Mouse (Mus musculus) myocyte (in vitro differentiated cells): ENCODE measurements around the gene Adamts14. TPM values are rescaled to one million over a fixed set of nuclear protein-coding genes. Genes with fewer than 3 reads are reported as not detected.

Source experiments
- H3K27me3 ChIP-seq: one replicate; pipeline ENCODE4 v1.6.1; 2011; ENCODE audit not compliant: control insufficient read depth, insufficient read depth, insufficient read length
- H3K36me3 ChIP-seq: one replicate; pipeline ENCODE4 v1.6.1; 2011; ENCODE audit not compliant: control insufficient read depth, insufficient read depth
- H3K4me2 ChIP-seq: one replicate; pipeline ENCODE4 v1.6.1; 2011; ENCODE audit warnings: low read depth, control low read depth
- H3K4me3 ChIP-seq: one replicate; pipeline ENCODE4 v1.5.1; 2011; ENCODE audit warnings: mild to moderate bottlenecking, control low read depth, moderate library complexity
- H3K79me2 ChIP-seq: one replicate; pipeline ENCODE4 v1.6.1; 2011; ENCODE audit not compliant: control insufficient read depth, insufficient read depth
- H3ac ChIP-seq: one replicate; pipeline ENCODE4 v1.6.1; 2011; ENCODE audit not compliant: control insufficient read depth, insufficient read length
- CEBPB ChIP-seq: IDR thresholded peaks from 2 replicates; pipeline ENCODE4 v1.6.1; 2011; ENCODE audit warnings: mild to moderate bottlenecking, moderate library complexity; ENCODE audit not compliant: poor library complexity, insufficient read depth, severe bottlenecking
- E2F4 ChIP-seq: IDR thresholded peaks from one replicate; pipeline ENCODE4 v1.6.1; 2011; ENCODE audit warnings: mild to moderate bottlenecking, control low read depth, moderate library complexity; ENCODE audit not compliant: insufficient read depth
- MAX ChIP-seq: IDR thresholded peaks from one replicate; pipeline ENCODE4 v1.6.1; 2011; ENCODE audit warnings: low read depth, mild to moderate bottlenecking, control low read depth
- MYOD1 ChIP-seq, 3 experiments: IDR thresholded peaks; one replicate each; pipeline ENCODE4 v1.6.1; 2011; ENCODE audit warnings: control low read depth in 2 of 3, low read depth in 2 of 3, mild to moderate bottlenecking in 2 of 3, moderate library complexity in 1 of 3; ENCODE audit not compliant: insufficient read length in 2 of 3, control insufficient read depth in 1 of 3
- MYOG ChIP-seq, 3 experiments: IDR thresholded peaks; one replicate each; pipeline ENCODE4 v1.6.1; 2011; ENCODE audit warnings: control low read depth in 2 of 3, low read depth in 2 of 3, mild to moderate bottlenecking in 2 of 3; ENCODE audit not compliant: insufficient read length in 2 of 3, control insufficient read depth in 1 of 3, insufficient read depth in 1 of 3
- POLR2A ChIP-seq: IDR thresholded peaks from one replicate; pipeline ENCODE4 v1.6.1; 2011; ENCODE audit warnings: low read depth, mild to moderate bottlenecking, control low read depth, moderate library complexity; ENCODE audit not compliant: insufficient read length
- POLR2AphosphoS2 ChIP-seq: IDR thresholded peaks from one replicate; pipeline ENCODE4 v1.6.1; 2011; ENCODE audit warnings: low read depth, control low read depth; ENCODE audit not compliant: insufficient read length
- REST ChIP-seq: IDR thresholded peaks from one replicate; pipeline ENCODE4 v1.6.1; 2011; ENCODE audit warnings: mild to moderate bottlenecking, control low read depth, moderate library complexity; ENCODE audit not compliant: insufficient read depth, insufficient read length
- SRF ChIP-seq: IDR thresholded peaks from one replicate; pipeline ENCODE4 v1.6.1; 2011; ENCODE audit warnings: low read depth; ENCODE audit not compliant: control insufficient read depth, insufficient read length
- TCF12 ChIP-seq: IDR thresholded peaks from one replicate; pipeline ENCODE4 v1.6.1; 2011; ENCODE audit warnings: mild to moderate bottlenecking, control low read depth; ENCODE audit not compliant: poor library complexity, insufficient read depth, severe bottlenecking
- TCF3 ChIP-seq: IDR thresholded peaks from one replicate; pipeline ENCODE4 v1.6.1; 2011; ENCODE audit warnings: low read depth, control low read depth; ENCODE audit not compliant: insufficient read length
- USF1 ChIP-seq: IDR thresholded peaks from one replicate; pipeline ENCODE4 v1.6.1; 2011; ENCODE audit warnings: low read depth, mild to moderate bottlenecking, control low read depth, moderate library complexity
- polyA plus RNA-seq: library from polyadenylated mRNA; unstranded; fragments of >200 nt; fragmentation: generic; extraction: Trizol; gene quantifications from one replicate; pipeline ENCODE4 v1.2.1, GENCODE M21; 2012; ENCODE audit warnings: missing spikeins

Adamts14 gene
- polyA plus RNA-seq, 1 experiment = 31.0 TPM

DNA sequence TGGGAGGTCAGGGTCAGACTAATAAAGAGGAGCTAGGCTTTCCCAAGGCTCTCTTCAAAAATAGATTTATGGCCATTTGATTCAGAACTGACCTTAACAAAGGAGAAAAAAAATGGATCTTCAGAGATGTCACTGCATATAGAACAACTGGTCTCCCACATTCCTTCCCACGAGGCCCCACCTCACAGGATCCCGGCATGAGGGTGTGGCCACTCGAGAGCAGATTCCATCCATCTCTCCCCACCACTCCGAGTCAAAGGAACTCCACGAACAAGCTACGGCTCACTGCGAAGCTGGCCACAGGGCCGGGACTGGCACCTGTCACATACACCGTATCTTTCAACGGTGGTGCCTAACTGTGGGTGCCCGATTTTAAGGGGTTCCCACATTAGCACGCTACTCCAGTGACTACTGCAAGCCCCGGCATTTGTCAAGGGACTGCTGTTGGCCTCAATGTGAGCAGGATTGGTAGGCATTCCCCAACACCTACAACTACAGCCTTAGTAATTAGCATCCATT lies 24.6 kb downstream of the Adamts14 start:
- no peak overlapping the region for H3K4me2 ChIP-seq
- no peaks in the 10 kb centered on the region for H3K27me3 ChIP-seq
- TF ChIP-seq MYOG (IDR thresholded peaks at IDR 0.05; ENCODE audit: control insufficient read depth in 1 of 3, insufficient read depth in 1 of 3, insufficient read length in 2 of 3, low read depth in 2 of 3) (peak in 1 of 3 experiments; percentile 83), SRF (no peak), CEBPB (no peak), TCF3 (no peak), MYOD1 (IDR thresholded peaks at IDR 0.05; ENCODE audit: control insufficient read depth in 1 of 3, insufficient read length in 2 of 3, low read depth in 2 of 3) (peak in 2 of 3 experiments; percentile 9 to 87)
- no peak overlapping the region for H3ac ChIP-seq
- peaks cover 8% of the 10 kb centered on the region for H3K36me3 ChIP-seq
- H3K79me2 ChIP-seq = no peaks in the 10 kb centered on the region
- H3K4me3 ChIP-seq = no peak overlapping the region

DNA sequence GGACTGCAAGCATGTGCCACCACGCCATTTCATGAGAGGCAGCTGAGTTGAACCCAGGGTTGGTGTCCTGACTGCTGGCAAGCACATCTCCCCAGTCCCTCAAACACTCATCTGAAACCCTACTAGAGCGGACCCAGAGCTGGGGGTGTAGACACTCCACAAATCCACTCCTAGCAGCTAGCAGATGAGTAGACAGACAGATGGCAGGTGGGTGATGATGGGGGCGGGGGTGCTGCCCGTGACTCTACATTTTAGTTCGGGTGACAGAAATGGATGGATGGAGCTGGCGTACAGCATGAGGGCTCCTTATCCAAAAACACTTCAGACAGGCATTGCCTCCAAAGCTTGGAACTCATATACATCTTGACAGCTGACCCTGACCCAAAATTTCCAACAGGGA lies 26.9 kb downstream of the Adamts14 start:
- H3K79me2 ChIP-seq = no peaks in the 10 kb centered on the region
- peaks cover 4% of the 10 kb centered on the region for H3K36me3 ChIP-seq
- H3K4me2 ChIP-seq = no peak overlapping the region
- H3K4me3 ChIP-seq = no peak overlapping the region
- TF ChIP-seq SRF (no peak), MYOD1 (IDR thresholded peaks at IDR 0.05; ENCODE audit: control insufficient read depth in 1 of 3, insufficient read length in 2 of 3, low read depth in 2 of 3) (peak in 1 of 3 experiments; percentile 78), CEBPB (no peak)
- H3ac ChIP-seq = no peak overlapping the region
- H3K27me3 ChIP-seq = no peaks in the 10 kb centered on the region

DNA sequence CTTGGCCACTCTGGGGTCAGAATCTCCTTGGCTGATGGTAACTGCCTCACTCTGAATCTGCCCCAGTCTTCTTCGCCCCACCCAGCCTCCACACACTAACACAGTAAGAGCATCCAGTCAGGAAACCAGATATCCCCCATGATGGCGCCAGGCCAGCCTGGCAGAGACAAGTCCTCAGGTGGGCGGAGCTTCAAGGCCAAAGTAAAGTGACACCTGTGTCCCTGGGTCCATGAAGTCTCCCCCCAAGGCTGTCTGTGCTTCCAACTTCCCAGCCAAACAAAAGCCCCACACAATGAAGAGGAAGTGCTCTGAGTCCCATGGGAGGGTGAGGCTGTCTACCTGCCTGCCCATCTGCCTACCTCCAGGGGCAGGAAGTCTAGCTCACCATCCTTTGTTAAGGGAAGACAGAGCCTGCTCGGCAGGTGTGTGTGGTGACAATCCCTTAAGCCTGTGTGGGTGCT lies 31.2 kb downstream of the Adamts14 start:
- no peaks in the 10 kb centered on the region for H3K27me3 ChIP-seq
- peaks cover 4% of the 10 kb centered on the region for H3K36me3 ChIP-seq
- TF ChIP-seq POLR2AphosphoS2 = no peak
- TF ChIP-seq POLR2A = no peak
- TF ChIP-seq TCF12 = no peak
- peak in 1 of 3 experiments; percentile 26 for TF ChIP-seq MYOD1 (IDR thresholded peaks at IDR 0.05; ENCODE audit: control insufficient read depth in 1 of 3, insufficient read length in 2 of 3, low read depth in 2 of 3)
- no peak for TF ChIP-seq CEBPB
- H3ac ChIP-seq = no peak overlapping the region
- H3K4me2 ChIP-seq = no peak overlapping the region
- no peak overlapping the region for H3K4me3 ChIP-seq
- H3K79me2 ChIP-seq = no peaks in the 10 kb centered on the region

DNA sequence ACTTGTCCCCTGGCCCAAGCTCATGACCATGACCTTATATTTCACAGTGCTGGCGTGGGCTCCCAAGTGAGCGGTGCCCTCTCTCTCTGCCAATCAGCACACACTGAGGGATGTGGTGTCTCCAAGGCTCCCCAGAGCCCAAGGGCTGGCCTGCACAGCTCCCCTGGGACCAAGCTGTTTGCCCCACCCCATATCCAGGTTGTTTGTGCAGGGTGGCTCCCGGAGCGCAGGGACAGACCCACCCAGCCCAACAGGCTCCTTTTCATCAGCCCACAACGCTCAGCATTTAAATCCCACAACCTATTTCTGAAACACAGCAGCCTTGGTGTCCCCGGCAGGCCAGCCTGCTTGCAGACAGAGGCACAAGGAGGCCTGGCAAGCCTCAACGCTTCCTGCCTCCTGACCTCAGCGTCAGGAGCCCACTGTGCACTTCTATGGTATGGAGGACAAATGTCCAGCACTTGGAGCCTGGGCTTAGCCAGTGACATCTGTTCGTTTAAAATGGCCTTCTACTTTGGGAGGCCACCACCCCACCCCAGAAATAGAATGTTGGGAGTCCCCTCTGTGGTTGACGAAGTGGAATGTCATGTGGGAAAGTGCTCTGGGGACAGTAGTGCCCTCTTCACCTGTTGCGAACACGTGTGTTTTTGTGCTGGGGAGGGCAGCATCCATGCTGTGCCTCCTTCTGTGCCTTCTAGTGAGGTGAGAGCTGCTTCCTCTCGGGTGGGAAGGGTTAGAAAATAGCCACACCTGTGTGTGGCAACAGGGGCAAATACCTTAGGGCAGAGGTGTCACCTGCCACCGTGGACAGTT lies 32.9 kb downstream of the Adamts14 start:
- no peak for TF ChIP-seq REST
- TF ChIP-seq USF1 = no peak
- TF ChIP-seq MAX = no peak
- TF ChIP-seq POLR2A = peak; percentile 30
- no peak for TF ChIP-seq E2F4
- no peak for TF ChIP-seq CEBPB
- TF ChIP-seq TCF12 = peak; percentile 35
- no peak for TF ChIP-seq POLR2AphosphoS2
- TF ChIP-seq MYOD1 (IDR thresholded peaks at IDR 0.05; ENCODE audit: control insufficient read depth in 1 of 3, insufficient read length in 2 of 3, low read depth in 2 of 3) = peak in 2 of 3 experiments; percentile 8 to 93
- TF ChIP-seq MYOG (IDR thresholded peaks at IDR 0.05; ENCODE audit: control insufficient read depth in 1 of 3, insufficient read depth in 1 of 3, insufficient read length in 2 of 3, low read depth in 2 of 3) = peak in 2 of 3 experiments; percentile 61 to 78
- TF ChIP-seq TCF3 = peak; percentile 60
- no peak for TF ChIP-seq SRF
- Histone ChIP-seq H3ac (no peak overlapping the region), H3K36me3 (peaks cover 4% of the 10 kb centered on the region), H3K79me2 (no peaks in the 10 kb centered on the region), H3K4me3 (no peak overlapping the region), H3K4me2 (no peak overlapping the region), H3K27me3 (no peaks in the 10 kb centered on the region)

DNA sequence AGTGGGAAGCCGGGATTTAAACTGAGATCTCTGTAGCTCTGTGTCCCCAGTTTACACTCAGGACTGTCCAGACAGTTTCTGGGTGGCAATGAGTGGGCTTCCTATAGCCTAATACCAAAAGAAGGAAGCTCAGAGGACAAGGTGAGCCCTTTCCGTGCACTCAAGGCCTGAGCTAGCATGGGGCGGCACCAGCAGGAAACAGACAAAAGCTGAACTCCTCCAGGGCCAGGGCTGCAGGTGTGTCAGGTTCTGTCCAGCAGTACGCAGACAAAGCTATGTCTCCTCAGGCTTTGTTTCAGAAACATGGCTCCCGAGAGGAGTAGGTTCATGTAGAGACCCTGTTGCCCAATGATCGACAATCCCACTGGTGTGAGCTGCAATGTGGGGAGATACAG lies 35.9 kb downstream of the Adamts14 start:
- H3K4me3 ChIP-seq = no peak overlapping the region
- H3ac ChIP-seq = no peak overlapping the region
- H3K4me2 ChIP-seq = no peak overlapping the region
- no peak for TF ChIP-seq TCF12
- no peak for TF ChIP-seq POLR2AphosphoS2
- TF ChIP-seq MAX = no peak
- no peak for TF ChIP-seq USF1
- no peak for TF ChIP-seq MYOD1 (IDR thresholded peaks at IDR 0.05; ENCODE audit: control insufficient read depth in 1 of 3, insufficient read length in 2 of 3, low read depth in 2 of 3)
- TF ChIP-seq E2F4 = no peak
- no peak for TF ChIP-seq TCF3
- TF ChIP-seq REST = no peak
- no peak for TF ChIP-seq CEBPB
- TF ChIP-seq POLR2A = no peak
- TF ChIP-seq SRF = no peak
- no peak for TF ChIP-seq MYOG (IDR thresholded peaks at IDR 0.05; ENCODE audit: control insufficient read depth in 1 of 3, insufficient read depth in 1 of 3, insufficient read length in 2 of 3, low read depth in 2 of 3)
- peaks cover 10% of the 10 kb centered on the region for H3K36me3 ChIP-seq
- no peaks in the 10 kb centered on the region for H3K79me2 ChIP-seq
- H3K27me3 ChIP-seq = no peaks in the 10 kb centered on the region
